Mouse (Mus musculus) embryonic facial prominence, embryonic 13.5 days (tissue): ENCODE results near the gene Cacna2d3. TPM values are rescaled to one million over a fixed set of nuclear protein-coding genes. Genes with fewer than 3 reads are reported as not detected.

Experiments used
- ATAC-seq: fragments of 200-750 bp; cut with Nextera tagmentation; 2 replicates; pipeline ENCODE4 v1.8.0; 2017; ENCODE audit warnings: low read depth; ENCODE audit not compliant: insufficient number of reproducible peaks, insufficient read depth, low FRiP score, low TSS enrichment
- H3K27ac ChIP-seq: fragments of 300-500 bp; sonication (generic); 2 replicates; pipeline ENCODE4 v1.5.1; 2015; ENCODE audit warnings: moderate library complexity, mild to moderate bottlenecking, inconsistent platforms
- H3K27me3 ChIP-seq: fragments of 300-500 bp; sonication (generic); 2 replicates; pipeline ENCODE4 v1.6.1; 2015; ENCODE audit warnings: mild to moderate bottlenecking, inconsistent platforms
- H3K36me3 ChIP-seq: fragments of 300-500 bp; sonication (generic); 2 replicates; pipeline ENCODE4 v1.6.1; 2015; ENCODE audit warnings: mild to moderate bottlenecking, inconsistent platforms
- H3K4me1 ChIP-seq: fragments of 300-500 bp; sonication (generic); 2 replicates; pipeline ENCODE4 v1.6.1; 2015; ENCODE audit warnings: inconsistent platforms
- H3K4me2 ChIP-seq: fragments of 300-500 bp; sonication (generic); 2 replicates; pipeline ENCODE4 v1.6.1; 2015; ENCODE audit warnings: moderate library complexity, mild to moderate bottlenecking, inconsistent platforms
- H3K4me3 ChIP-seq: fragments of 300-500 bp; sonication (generic); 2 replicates; pipeline ENCODE4 v1.5.1; 2015; ENCODE audit warnings: mild to moderate bottlenecking, inconsistent platforms
- H3K9ac ChIP-seq: fragments of 300-500 bp; sonication (generic); 2 replicates; pipeline ENCODE4 v1.6.1; 2015; ENCODE audit warnings: mild to moderate bottlenecking, inconsistent platforms
- H3K9me3 ChIP-seq: fragments of 300-500 bp; sonication (generic); 2 replicates; pipeline ENCODE4 v1.6.1; 2016; ENCODE audit warnings: inconsistent platforms
- WGBS: fragments of 180-500 bp; shearing (Covaris S2); methylation state at CpG from one replicate; pipeline ENCODE4 v1.1.7; 2015; ENCODE audit warnings: mixed read lengths; 5-methylcytosine and 5-hydroxymethylcytosine counted together
- polyA plus RNA-seq: library from polyadenylated mRNA; unstranded; fragments of >200 nt; fragmentation: Nextera tagmentation; extraction: Ambion mirVana; gene quantifications from 2 replicates; pipeline ENCODE4 v1.2.1, GENCODE M21; 2015

Gene Cacna2d3
- polyA plus RNA-seq, 1 experiment from 2014 or later: 43.5 TPM

DNA sequence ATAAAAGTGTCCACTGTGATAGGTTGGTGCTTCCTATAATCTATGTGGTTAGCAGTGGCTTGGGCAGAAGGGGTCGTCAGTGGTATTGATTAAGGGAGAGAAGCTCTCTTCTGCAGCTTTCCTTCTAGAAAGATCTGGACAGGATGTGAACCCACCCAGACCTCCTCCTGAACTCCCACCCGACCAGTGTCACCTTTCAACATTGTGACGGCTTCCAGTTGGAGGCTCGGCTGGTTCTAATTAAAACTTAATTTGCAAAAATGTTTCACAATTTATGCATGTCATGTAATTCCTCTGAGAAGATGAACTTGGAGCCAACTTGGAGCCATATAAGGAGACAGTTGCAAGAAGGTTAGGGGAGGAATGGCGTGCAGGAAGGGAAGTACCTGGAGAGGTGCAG is 586.8 kb downstream of the Cacna2d3 start:
- Histone ChIP-seq H3K4me2 (no peak overlapping the region), H3K9me3 (no peaks in the 10 kb centered on the region), H3K27me3 (no peaks in the 10 kb centered on the region), H3K4me3 (no peak overlapping the region), H3K4me1 (peaks cover 41% of the 10 kb centered on the region), H3K27ac (peak overlapping the region; percentile 30; the same call in 1 of the 2 replicates), H3K36me3 (no peaks in the 10 kb centered on the region), H3K9ac (no peak overlapping the region)
- 36% methylated on average over 5 of the region's 5 CpGs for WGBS
- no peak for ATAC-seq

- Histone ChIP-seq H3K9me3 (no peaks in the 10 kb centered on the region), H3K9ac (no peak overlapping the region), H3K4me1 (peaks cover 20% of the 10 kb centered on the region), H3K4me2 (no peak overlapping the region), H3K4me3 (no peak overlapping the region), H3K27ac (no peak overlapping the region), H3K36me3 (no peaks in the 10 kb centered on the region), H3K27me3 (no peaks in the 10 kb centered on the region)
- ATAC-seq: no peak
These were observed 591.2 kb downstream of the Cacna2d3 start for GRCm38 (mm10) chr14:29130511-29130910.

DNA sequence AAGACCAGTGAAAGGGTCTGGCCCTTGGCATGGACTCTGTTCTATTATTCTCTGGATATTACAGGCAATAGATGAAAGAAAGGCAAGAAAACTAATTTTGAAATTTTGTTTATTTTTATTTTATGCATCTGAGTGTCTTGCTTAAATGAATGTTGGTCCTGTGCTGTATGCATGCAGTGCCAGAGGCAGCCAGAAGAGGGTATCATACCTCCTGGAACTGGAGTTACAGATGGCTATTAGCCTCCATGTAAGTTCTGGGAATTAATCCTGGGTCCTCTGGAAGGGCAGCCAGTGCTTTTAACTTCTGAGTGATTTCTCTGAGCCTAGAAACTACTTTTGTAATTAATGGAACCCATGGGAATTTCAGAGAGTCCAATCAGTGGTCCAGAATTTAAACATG is 597.8 kb downstream of the Cacna2d3 start:
- Histone ChIP-seq H3K36me3 (no peaks in the 10 kb centered on the region), H3K4me3 (no peak overlapping the region), H3K9ac (no peak overlapping the region), H3K27ac (no peak overlapping the region), H3K9me3 (no peaks in the 10 kb centered on the region; the same call in 1 of the 2 replicates), H3K4me2 (no peak overlapping the region), H3K27me3 (no peaks in the 10 kb centered on the region), H3K4me1 (no peaks in the 10 kb centered on the region)
- no peak for ATAC-seq

DNA sequence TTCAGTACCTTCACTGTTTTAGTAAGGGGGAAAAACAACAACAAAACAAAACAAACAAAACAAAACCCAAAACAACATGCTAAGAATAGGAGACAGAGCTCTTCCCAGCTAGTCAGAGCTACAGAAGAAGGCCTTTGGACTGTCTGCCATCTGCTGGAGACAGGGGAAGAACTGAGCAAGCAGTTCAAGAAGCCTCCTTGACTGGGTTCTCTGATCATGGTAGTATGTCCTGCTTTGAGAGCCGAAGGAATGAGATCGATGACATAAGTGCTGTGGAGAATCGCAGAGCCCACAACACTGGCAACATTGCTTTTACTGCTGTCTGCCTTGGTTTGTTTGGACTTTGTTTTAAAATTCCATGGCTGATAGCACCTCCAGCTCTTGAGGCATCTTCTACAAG is 598.9 kb downstream of the Cacna2d3 start:
- Histone ChIP-seq H3K27me3 (no peaks in the 10 kb centered on the region), H3K9me3 (no peaks in the 10 kb centered on the region; the same call in 1 of the 2 replicates), H3K36me3 (no peaks in the 10 kb centered on the region), H3K4me1 (no peaks in the 10 kb centered on the region), H3K27ac (no peak overlapping the region), H3K9ac (no peak overlapping the region), H3K4me2 (no peak overlapping the region), H3K4me3 (no peak overlapping the region)
- ATAC-seq: no peak
- 93% methylated on average over 3 of the region's 3 CpGs for WGBS

DNA sequence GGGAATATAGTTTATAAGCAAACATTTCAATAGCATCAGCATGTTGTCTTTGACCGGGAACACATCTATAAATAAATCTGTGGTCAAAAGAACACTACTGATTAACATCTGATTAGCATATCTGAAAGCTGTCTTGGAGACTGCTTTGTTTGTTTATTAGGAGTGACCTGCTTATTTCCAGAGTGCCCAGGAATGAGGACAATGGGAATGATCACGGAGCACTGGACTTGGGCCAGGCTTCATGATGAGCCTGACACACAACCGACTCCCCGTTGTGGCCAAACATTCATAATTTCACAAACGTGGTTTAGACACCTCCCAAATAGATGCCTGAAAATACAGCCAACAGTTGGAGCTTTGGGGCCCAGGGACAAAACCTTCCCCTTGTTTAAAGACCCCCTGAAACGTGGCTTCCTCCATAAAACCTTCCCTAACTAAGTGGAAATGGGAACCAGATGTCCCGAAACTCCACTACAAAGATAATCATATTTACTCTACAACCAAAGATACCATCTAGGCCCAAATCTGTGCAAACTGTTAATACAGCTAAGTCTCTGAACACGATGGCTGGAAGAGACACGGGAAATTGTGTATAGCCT is 607.7 kb downstream of the Cacna2d3 start:
- 27% methylated on average over 9 of the region's 9 CpGs for WGBS
- Histone ChIP-seq H3K4me3 (no peak overlapping the region), H3K4me1 (peaks cover 28% of the 10 kb centered on the region), H3K27ac (peak overlapping the region; percentile 76), H3K36me3 (no peaks in the 10 kb centered on the region), H3K9ac (no peak overlapping the region), H3K9me3 (no peaks in the 10 kb centered on the region), H3K27me3 (no peaks in the 10 kb centered on the region), H3K4me2 (no peak overlapping the region)
- ATAC-seq: no peak

DNA sequence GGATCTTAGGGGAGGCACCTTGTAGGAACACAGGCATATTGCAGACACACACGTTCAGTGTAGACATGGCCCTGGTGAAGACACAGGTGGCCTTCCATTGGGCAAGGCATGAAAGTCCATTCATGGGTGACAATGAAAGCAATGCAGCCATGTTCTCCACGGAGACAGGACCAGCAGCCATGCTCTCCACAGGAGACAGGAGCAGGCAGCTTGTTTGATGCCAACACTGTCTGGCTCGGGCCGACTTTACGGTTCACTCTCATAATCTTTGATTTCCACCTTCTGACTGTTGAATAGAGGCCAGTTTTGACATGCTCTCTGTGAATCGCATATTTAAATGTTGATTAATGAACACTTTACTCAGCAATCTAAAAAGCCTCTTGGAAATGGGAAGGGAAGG is 610.0 kb downstream of the Cacna2d3 start:
- no peaks in the 10 kb centered on the region for H3K36me3 ChIP-seq
- H3K27me3 ChIP-seq: no peaks in the 10 kb centered on the region
- ATAC-seq: no peak
- peaks cover 34% of the 10 kb centered on the region for H3K4me1 ChIP-seq
- H3K9ac ChIP-seq: no peak overlapping the region
- WGBS: 89% methylated on average over 6 of the region's 6 CpGs
- no peaks in the 10 kb centered on the region for H3K9me3 ChIP-seq
- peak overlapping the region; percentile 9; the same call in 1 of the 2 replicates for H3K27ac ChIP-seq
- H3K4me2 ChIP-seq: no peak overlapping the region
- no peak overlapping the region for H3K4me3 ChIP-seq

DNA sequence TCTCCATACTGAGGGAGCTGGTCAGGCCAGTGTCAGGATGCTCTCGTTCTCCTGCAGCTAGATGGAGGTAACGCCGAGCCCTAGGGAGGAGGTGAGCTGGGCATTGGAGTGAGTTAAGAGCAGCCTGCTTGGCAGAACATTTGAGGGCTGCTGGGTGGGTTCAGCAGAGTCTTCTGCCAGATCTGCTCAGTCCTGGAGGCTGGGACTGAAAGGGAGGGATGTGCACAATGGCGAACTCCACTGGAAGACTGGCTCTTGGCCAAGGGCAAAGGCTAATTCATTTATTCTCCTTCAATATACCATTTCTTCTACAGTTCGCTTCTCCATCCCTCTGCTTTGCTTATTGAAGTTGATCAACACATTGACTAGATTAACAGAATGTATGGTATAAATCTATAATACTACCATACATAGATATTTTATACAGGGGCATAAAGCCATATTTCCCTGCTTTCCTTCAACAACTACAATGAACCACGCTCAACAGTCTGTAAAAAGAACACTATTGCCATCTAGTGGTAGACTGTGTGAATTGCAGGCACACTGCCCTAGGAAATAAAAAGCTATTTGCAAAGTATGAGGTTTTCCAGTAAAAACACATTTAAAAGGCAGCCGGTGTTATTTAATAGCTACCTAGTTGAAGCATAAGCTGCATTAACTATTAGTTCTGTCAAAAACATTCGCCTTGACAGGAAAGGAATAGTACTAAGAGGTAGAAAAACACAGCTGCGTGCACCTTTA is 611.1 kb downstream of the Cacna2d3 start:
- H3K9me3 ChIP-seq: no peaks in the 10 kb centered on the region
- no peak overlapping the region for H3K4me2 ChIP-seq
- no peak for ATAC-seq
- H3K36me3 ChIP-seq: no peaks in the 10 kb centered on the region
- no peak overlapping the region for H3K4me3 ChIP-seq
- no peak overlapping the region for H3K9ac ChIP-seq
- H3K27ac ChIP-seq: peak overlapping the region; percentile 58
- 63% methylated on average over 9 of the region's 9 CpGs for WGBS
- peaks cover 37% of the 10 kb centered on the region for H3K4me1 ChIP-seq
- H3K27me3 ChIP-seq: no peaks in the 10 kb centered on the region

DNA sequence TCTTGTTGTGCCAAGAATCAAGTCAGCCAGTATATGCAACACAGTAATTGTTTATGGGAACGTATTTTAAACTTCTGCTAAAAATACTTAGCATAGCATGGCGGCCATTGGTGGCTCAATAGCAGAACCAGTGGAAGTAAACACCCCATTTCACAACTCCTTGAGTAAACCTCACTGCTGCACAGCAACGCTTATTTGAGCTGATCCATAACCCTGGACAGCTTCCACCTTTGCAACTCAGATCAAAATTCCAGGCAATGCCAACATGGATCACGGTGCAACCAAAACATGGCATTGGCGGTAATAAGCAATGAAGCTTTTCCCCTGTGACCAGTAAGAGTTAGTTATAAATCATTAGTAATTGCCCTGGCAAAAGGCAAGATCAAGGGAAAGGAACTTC is 614.2 kb downstream of the Cacna2d3 start:
- no peaks in the 10 kb centered on the region for H3K27me3 ChIP-seq
- WGBS: 91% methylated on average over 5 of the region's 5 CpGs
- H3K4me1 ChIP-seq: peaks cover 22% of the 10 kb centered on the region
- H3K9ac ChIP-seq: no peak overlapping the region
- H3K4me3 ChIP-seq: no peak overlapping the region
- H3K36me3 ChIP-seq: no peaks in the 10 kb centered on the region
- H3K27ac ChIP-seq: no peak overlapping the region
- ATAC-seq: no peak
- H3K9me3 ChIP-seq: no peaks in the 10 kb centered on the region
- no peak overlapping the region for H3K4me2 ChIP-seq

DNA sequence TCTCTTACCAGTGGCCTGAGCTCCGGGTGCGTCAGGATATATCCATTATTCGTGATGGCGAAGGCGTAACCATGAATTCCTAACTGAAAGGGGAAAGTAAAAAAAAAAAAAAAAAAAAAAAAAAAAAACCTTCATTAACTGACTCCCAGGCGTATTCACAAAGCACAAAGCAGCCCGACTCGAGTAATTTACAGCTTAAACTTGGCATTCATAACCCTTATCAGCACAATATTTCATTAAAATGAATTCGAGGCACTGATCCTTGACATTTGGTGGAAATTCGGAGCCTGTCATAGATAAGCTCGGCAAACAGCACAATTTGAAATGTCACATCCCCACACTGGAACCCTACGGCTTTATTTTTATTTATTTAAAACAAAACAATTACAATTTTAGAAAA is 623.9 kb downstream of the Cacna2d3 start:
- H3K4me2 ChIP-seq: no peak overlapping the region
- H3K4me1 ChIP-seq: peaks cover 22% of the 10 kb centered on the region
- ATAC-seq: no peak
- no peaks in the 10 kb centered on the region for H3K9me3 ChIP-seq
- no peak overlapping the region for H3K4me3 ChIP-seq
- no peak overlapping the region for H3K27ac ChIP-seq
- no peaks in the 10 kb centered on the region for H3K36me3 ChIP-seq
- H3K27me3 ChIP-seq: no peaks in the 10 kb centered on the region
- H3K9ac ChIP-seq: no peak overlapping the region
- 81% methylated on average over 12 of the region's 12 CpGs for WGBS

DNA sequence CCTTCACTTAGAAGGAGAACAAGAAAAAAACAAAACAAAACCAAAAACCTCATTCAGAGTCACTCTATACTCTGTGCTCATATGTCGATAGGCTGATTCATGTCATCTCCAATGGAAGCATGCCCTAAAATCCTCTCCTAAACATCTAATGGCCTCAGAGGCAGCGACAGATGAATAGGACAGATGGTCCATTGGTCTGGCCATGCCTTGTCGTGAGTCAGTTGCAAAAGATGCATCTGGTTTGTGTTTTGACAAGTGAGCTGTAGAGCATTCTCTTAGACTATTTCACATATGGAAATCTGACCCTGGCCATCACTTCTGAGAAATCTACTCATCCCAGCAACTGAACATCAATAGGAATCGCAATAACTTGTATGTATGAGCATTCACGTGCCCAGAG is 626.2 kb downstream of the Cacna2d3 start:
- H3K4me3 ChIP-seq: no peak overlapping the region
- peaks cover 16% of the 10 kb centered on the region for H3K4me1 ChIP-seq
- 79% methylated on average over 5 of the region's 5 CpGs for WGBS
- no peak overlapping the region for H3K4me2 ChIP-seq
- H3K36me3 ChIP-seq: no peaks in the 10 kb centered on the region
- no peak overlapping the region for H3K9ac ChIP-seq
- no peaks in the 10 kb centered on the region for H3K9me3 ChIP-seq
- H3K27ac ChIP-seq: no peak overlapping the region
- H3K27me3 ChIP-seq: no peaks in the 10 kb centered on the region
- no peak for ATAC-seq

GRCm38 (mm10) chr14:29090074-29090473 is 631.6 kb downstream of the Cacna2d3 start:
- H3K27ac ChIP-seq: peak overlapping the region; percentile 55; the same call in 1 of the 2 replicates
- H3K4me3 ChIP-seq: no peak overlapping the region
- H3K9ac ChIP-seq: no peak overlapping the region
- H3K9me3 ChIP-seq: no peaks in the 10 kb centered on the region
- no peaks in the 10 kb centered on the region for H3K36me3 ChIP-seq
- no peaks in the 10 kb centered on the region for H3K27me3 ChIP-seq
- peaks cover 31% of the 10 kb centered on the region for H3K4me1 ChIP-seq
- no peak overlapping the region for H3K4me2 ChIP-seq
- 6% methylated on average over 5 of the region's 5 CpGs for WGBS
- 0 out of 2 replicates have a peak, but pooled peaks have one; percentile 26 for ATAC-seq

GRCm38 (mm10) chr14:29086528-29086927 is 635.1 kb downstream of the Cacna2d3 start:
- H3K9ac ChIP-seq: no peak overlapping the region
- no peak overlapping the region for H3K4me3 ChIP-seq
- no peaks in the 10 kb centered on the region for H3K27me3 ChIP-seq
- no peak overlapping the region for H3K4me2 ChIP-seq
- no peak overlapping the region for H3K27ac ChIP-seq
- ATAC-seq: no peak
- no peaks in the 10 kb centered on the region for H3K36me3 ChIP-seq
- H3K4me1 ChIP-seq: peaks cover 21% of the 10 kb centered on the region
- no peaks in the 10 kb centered on the region for H3K9me3 ChIP-seq
- WGBS: 29% methylated on average over 4 of the region's 4 CpGs
